Mouse (Mus musculus) cerebellum, adult (tissue): ENCODE data around the gene Asb4.

Source experiments
- ATAC-seq: cut with Nextera tagmentation; 2 replicates; pipeline ENCODE4 v1.9.2; 2017; ENCODE audit warnings: mild to moderate bottlenecking, moderate library complexity, mixed read lengths; ENCODE audit not compliant: insufficient number of reproducible peaks, low FRiP score, low TSS enrichment

The Asb4 gene

GRCm38 (mm10) chr6:5443104-5443863, 60.1 kb downstream of the Asb4 start:
- ATAC-seq = no peak

- no peak for ATAC-seq
Measured at GRCm38 (mm10) chr6:5444331-5444898, 61.2 kb downstream of the Asb4 start.

- no peak for ATAC-seq
Measured at GRCm38 (mm10) chr6:5447013-5447412, 63.8 kb downstream of the Asb4 start.

GRCm38 (mm10) chr6:5447546-5447945, 64.4 kb downstream of the Asb4 start:
- ATAC-seq = no peak

GRCm38 (mm10) chr6:5448396-5448795, 65.2 kb downstream of the Asb4 start:
- ATAC-seq = no peak

- ATAC-seq = no peak
Measured at GRCm38 (mm10) chr6:5449878-5450277, 66.7 kb downstream of the Asb4 start.

- no peak for ATAC-seq
Measured at GRCm38 (mm10) chr6:5455836-5456235, 72.7 kb downstream of the Asb4 start.

GRCm38 (mm10) chr6:5470480-5471318, 87.5 kb downstream of the Asb4 start:
- no peak for ATAC-seq

- no peak for ATAC-seq
Measured at GRCm38 (mm10) chr6:5472692-5473091, 89.5 kb downstream of the Asb4 start.

- ATAC-seq = no peak
Measured at GRCm38 (mm10) chr6:5474021-5474420, 90.8 kb downstream of the Asb4 start.

- no peak for ATAC-seq
Measured at GRCm38 (mm10) chr6:5481066-5481465, 97.9 kb downstream of the Asb4 start.

GRCm38 (mm10) chr6:5482270-5482783, 99.1 kb downstream of the Asb4 start:
- ATAC-seq = no peak
